Mouse (Mus musculus) lung, postnatal 0 days (tissue): Measurements from ENCODE around the gene Pafah1b1. TPM values are rescaled to one million over a fixed set of nuclear protein-coding genes. Genes with fewer than 3 reads are reported as not detected.

Source experiments
- ATAC-seq: fragments of 200-750 bp; cut with Nextera tagmentation; 2 replicates; pipeline ENCODE4 v1.8.0; 2017; ENCODE audit warnings: moderate library complexity
- DNase-seq: peaks from one replicate; pipeline ENCODE4 v3.0.0-alpha.2; 2016; ENCODE audit warnings: low spot score
- H3K27ac ChIP-seq: fragments of 300-500 bp; sonication (generic); 2 replicates; pipeline ENCODE4 v1.5.1; 2014; ENCODE audit warnings: antibody characterized with exemption, mild to moderate bottlenecking, low read length, mixed read lengths
- H3K27me3 ChIP-seq: fragments of 300-500 bp; sonication (generic); replicated peaks from 2 replicates; pipeline ENCODE4 v1.6.1; 2014; ENCODE audit warnings: low read length, mixed read lengths; ENCODE audit not compliant: insufficient read depth
- H3K36me3 ChIP-seq: fragments of 300-500 bp; sonication (generic); 2 replicates; pipeline ENCODE4 v1.6.1; 2014; ENCODE audit warnings: low read length, mixed read lengths; ENCODE audit not compliant: insufficient read depth
- H3K4me1 ChIP-seq: fragments of 300-500 bp; sonication (generic); 2 replicates; pipeline ENCODE4 v1.6.1; 2014; ENCODE audit warnings: antibody characterized with exemption, low read depth, low read length, mixed read lengths; ENCODE audit not compliant: insufficient read depth
- H3K4me2 ChIP-seq: fragments of 300-500 bp; sonication (generic); replicated peaks from 2 replicates; pipeline ENCODE4 v1.6.1; 2014; ENCODE audit warnings: low read depth, mild to moderate bottlenecking, low read length, moderate library complexity, mixed read lengths
- H3K4me3 ChIP-seq: fragments of 300-500 bp; sonication (generic); 2 replicates; pipeline ENCODE4 v1.5.1; 2014; ENCODE audit warnings: low read depth, low read length
- H3K9ac ChIP-seq: fragments of 300-500 bp; sonication (generic); replicated peaks from 2 replicates; pipeline ENCODE4 v1.6.1; 2014; ENCODE audit warnings: low read depth, mild to moderate bottlenecking
- H3K9me3 ChIP-seq: fragments of 300-500 bp; sonication (generic); 2 replicates; pipeline ENCODE4 v1.6.1; 2016; ENCODE audit warnings: low read length, mixed read lengths
- CTCF ChIP-seq: IDR thresholded peaks from 2 replicates; pipeline ENCODE4 v1.5.1; 2016; ENCODE audit warnings: antibody characterized with exemption, mild to moderate bottlenecking
- EP300 ChIP-seq: IDR thresholded peaks from 2 replicates; pipeline ENCODE4 v1.6.1; 2016; ENCODE audit warnings: antibody characterized with exemption, mild to moderate bottlenecking, control low read depth
- WGBS: fragments of 180-500 bp; shearing (Covaris S2); extraction: QIAGEN DNeasy Blood & Tissue Kit; methylation state at CpG from one replicate; pipeline ENCODE4 v1.1.7; 2014; 5-methylcytosine and 5-hydroxymethylcytosine counted together
- polyA plus RNA-seq: library from polyadenylated mRNA; unstranded; fragments of >200 nt; fragmentation: Nextera tagmentation; extraction: Ambion mirVana; gene quantifications from 2 replicates; pipeline ENCODE4 v1.2.1, GENCODE M21; 2015

Gene Pafah1b1
- polyA plus RNA-seq, 1 experiment from 2014 or later, result 49.1 TPM

DNA sequence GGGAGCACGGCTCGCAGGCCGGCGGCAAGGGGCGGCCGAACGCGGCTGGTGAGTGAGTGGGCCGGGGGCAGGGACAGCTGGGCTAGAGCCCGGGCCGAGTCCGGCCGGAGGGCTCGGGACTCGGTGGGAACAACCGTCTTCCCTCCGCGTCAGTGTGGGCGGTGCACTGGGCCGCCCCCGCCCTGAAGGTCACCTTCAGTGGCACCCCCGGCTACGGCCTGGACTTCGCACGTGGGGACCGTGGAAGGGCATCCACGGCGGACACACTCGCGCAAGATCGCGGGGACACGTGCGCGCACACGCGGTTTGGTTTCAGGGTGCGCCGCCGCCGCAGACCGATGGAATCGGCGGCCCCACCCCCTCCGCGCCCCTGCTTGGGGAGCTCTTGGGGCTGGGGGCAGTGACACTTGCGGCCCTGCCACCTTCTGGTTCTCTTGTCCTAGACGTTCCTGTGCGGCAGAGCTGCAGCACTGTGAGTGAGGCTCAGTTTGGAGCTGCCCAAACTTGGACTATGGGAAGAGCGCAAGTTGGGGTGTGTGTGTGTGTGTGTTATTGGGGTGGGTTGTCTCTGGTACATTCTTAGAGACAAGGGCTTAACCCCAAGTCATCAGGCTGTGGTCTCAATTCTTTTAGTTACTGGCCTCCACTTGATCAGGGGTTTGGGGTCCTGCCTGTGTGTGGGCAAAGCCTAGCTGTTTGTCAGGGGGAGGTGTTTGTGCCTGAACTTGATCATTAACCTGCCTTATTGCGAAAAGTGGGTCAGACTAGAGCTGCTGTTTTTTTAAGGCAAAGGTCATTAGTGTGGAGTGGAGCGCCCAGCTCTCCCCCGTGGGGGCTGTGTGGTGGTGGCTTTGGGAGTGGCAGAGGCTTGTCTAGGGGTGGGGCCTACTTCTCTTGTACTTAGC lies 74.6 kb downstream of the Pafah1b1 start:
- no peaks in the 10 kb centered on the region for H3K27me3 ChIP-seq

DNA sequence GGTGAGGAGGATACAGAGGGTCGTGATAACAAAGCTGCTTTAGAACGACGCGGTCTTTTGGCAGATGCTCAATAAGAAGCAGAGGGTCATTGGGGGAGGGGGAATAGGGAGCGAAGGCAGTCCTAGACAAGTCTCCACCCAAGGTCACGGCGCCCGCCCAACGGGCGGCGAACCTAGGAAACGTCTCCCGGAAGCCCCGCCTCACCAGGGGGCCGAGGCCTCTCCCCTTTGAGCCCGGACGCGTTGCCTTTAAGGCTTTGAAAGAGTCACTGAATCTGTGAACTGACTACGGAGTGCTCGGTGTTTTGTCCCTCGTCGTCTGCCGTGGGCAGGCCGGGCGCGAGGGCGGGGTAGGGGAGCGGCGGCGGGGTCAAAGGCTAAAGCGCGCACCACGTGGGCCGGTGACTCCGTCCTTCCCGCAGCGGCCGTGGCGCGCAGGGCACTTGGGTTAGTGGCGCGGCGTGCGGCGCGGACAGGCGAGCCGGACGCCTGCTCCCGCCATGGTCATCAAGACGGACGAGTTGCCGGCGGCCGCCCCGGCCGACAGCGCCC lies 75.3 kb downstream of the Pafah1b1 start, which contains the start of gene Cluh:
TSS of gene Cluh (plus strand) at position 401 of the 552 bp plus-strand sequence.
- Histone ChIP-seq H3K9ac (peak within 1 kb of the TSS; percentile 70), H3K4me1 (peaks cover 18% of the 10 kb centered on the region; the same call in 1 of the 2 replicates), H3K36me3 (no peaks in the 10 kb centered on the region), H3K4me3 (peak within 1 kb of the TSS; percentile 86), H3K27me3 (no peaks in the 10 kb centered on the region), H3K4me2 (peak within 1 kb of the TSS; percentile 94), H3K9me3 (no peaks in the 10 kb centered on the region), H3K27ac (peak within 1 kb of the TSS; percentile 89)
- 1% methylated on average over 43 of the region's 58 CpGs for WGBS
- ATAC-seq (peak; percentile 95), DNase-seq (peak; percentile 98)
- no peak; the same call in 1 of the 2 replicates for TF ChIP-seq CTCF
- peak; percentile 60; the same call in 1 of the 2 replicates for TF ChIP-seq EP300

More for the DNA sequence above, 74.6 kb downstream of the Pafah1b1 start:
- DNase-seq (peak; percentile 74), ATAC-seq (peak; percentile 46)
- Histone ChIP-seq H3K27ac (peak overlapping the region; percentile 89), H3K9ac (peak overlapping the region; percentile 70), H3K4me1 (peaks cover 18% of the 10 kb centered on the region; the same call in 1 of the 2 replicates), H3K4me3 (peak overlapping the region; percentile 86), H3K4me2 (peak overlapping the region; percentile 94), H3K36me3 (no peaks in the 10 kb centered on the region), H3K9me3 (no peaks in the 10 kb centered on the region)
- 2% methylated on average over 43 of the region's 53 CpGs for WGBS
- no peak for TF ChIP-seq CTCF
- TF ChIP-seq EP300, result no peak

GRCm38 (mm10) chr11:74648676-74649075 lies 75.8 kb downstream of the Pafah1b1 start:
- Histone ChIP-seq H3K27ac (peak overlapping the region; percentile 70), H3K4me3 (peak overlapping the region; percentile 86), H3K27me3 (no peaks in the 10 kb centered on the region), H3K4me2 (peak overlapping the region; percentile 94), H3K9ac (no peak overlapping the region; the same call in 1 of the 2 replicates), H3K36me3 (no peaks in the 10 kb centered on the region), H3K9me3 (no peaks in the 10 kb centered on the region), H3K4me1 (peaks cover 18% of the 10 kb centered on the region; the same call in 1 of the 2 replicates)
- ATAC-seq (no peak), DNase-seq (no peak)
- 7% methylated on average over 1 of the region's 1 CpGs for WGBS
- TF ChIP-seq CTCF (no peak), EP300 (no peak)

DNA sequence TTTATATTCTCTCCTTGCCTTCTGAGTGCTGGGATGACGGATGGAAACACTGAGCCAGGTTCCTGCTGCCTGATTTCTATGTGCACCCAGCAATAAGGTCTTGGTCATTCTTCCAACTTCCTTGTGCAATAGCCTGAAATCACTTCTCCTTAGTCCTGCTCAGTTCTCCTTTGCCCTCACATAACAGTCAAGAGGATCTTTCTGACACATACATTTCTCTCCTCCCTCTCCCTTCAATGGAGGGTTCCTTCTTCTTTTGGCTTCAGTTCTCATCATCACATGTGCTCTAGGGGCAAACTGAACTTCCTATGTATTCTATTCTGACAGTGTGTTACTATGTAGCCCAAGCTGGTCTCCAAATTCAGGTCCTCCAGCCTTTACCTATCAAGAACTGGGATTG lies 76.5 kb downstream of the Pafah1b1 start:
- Histone ChIP-seq H3K36me3 (no peaks in the 10 kb centered on the region), H3K9me3 (no peaks in the 10 kb centered on the region), H3K27me3 (no peaks in the 10 kb centered on the region), H3K9ac (no peak overlapping the region), H3K27ac (0 out of 2 replicates have a peak overlapping the region, but pooled peaks have one; percentile 23), H3K4me3 (no peak overlapping the region), H3K4me2 (no peak overlapping the region), H3K4me1 (peaks cover 18% of the 10 kb centered on the region; the same call in 1 of the 2 replicates)
- WGBS, result 83% methylated on average over 1 of the region's 1 CpGs
- TF ChIP-seq CTCF (no peak), EP300 (no peak)
- ATAC-seq (no peak), DNase-seq (peak; percentile 52)

- no peak overlapping the region for H3K9ac ChIP-seq
- 37% methylated on average over 1 of the region's 1 CpGs for WGBS
- no peaks in the 10 kb centered on the region for H3K9me3 ChIP-seq
- TF ChIP-seq CTCF, result no peak
- TF ChIP-seq EP300, result no peak
- DNase-seq (peak; percentile 29), ATAC-seq (no peak)
- peaks cover 21% of the 10 kb centered on the region; the same call in 1 of the 2 replicates for H3K4me1 ChIP-seq
- H3K4me3 ChIP-seq, result no peak overlapping the region
- no peak overlapping the region for H3K4me2 ChIP-seq
- no peaks in the 10 kb centered on the region for H3K27me3 ChIP-seq
- H3K27ac ChIP-seq, result peak overlapping the region; percentile 88
- no peaks in the 10 kb centered on the region for H3K36me3 ChIP-seq
Measured at GRCm38 (mm10) chr11:74639628-74640027, 84.8 kb downstream of the Pafah1b1 start.

- Histone ChIP-seq H3K4me1 (peaks cover 21% of the 10 kb centered on the region; the same call in 1 of the 2 replicates), H3K27ac (peak overlapping the region; percentile 88), H3K4me2 (peak overlapping the region; percentile 90), H3K27me3 (no peaks in the 10 kb centered on the region), H3K9ac (peak overlapping the region; percentile 52), H3K36me3 (no peaks in the 10 kb centered on the region), H3K4me3 (peak overlapping the region; percentile 61), H3K9me3 (no peaks in the 10 kb centered on the region)
- peak; percentile 86 for DNase-seq
- TF ChIP-seq EP300 (no peak; the same call in 1 of the 2 replicates), CTCF (no peak)
- WGBS, result 17% methylated on average over 9 of the region's 9 CpGs
- peak; percentile 73 for ATAC-seq
Measured at GRCm38 (mm10) chr11:74638791-74639411, 85.6 kb downstream of the Pafah1b1 start.
